Mouse (Mus musculus): Measurements from ENCODE around the gene A930033H14Rik.

Gene A930033H14Rik

GRCm38 (mm10) chr10:69190434-69191160 is 22.3 kb downstream of the A930033H14Rik start:
- no peak for DNase-seq

GRCm38 (mm10) chr10:69187773-69188443 is 25.0 kb downstream of the A930033H14Rik start:
- DNase-seq: no peak

GRCm38 (mm10) chr10:69185894-69186893 is 26.7 kb downstream of the A930033H14Rik start:
- DNase-seq: peak; percentile 86

GRCm38 (mm10) chr10:69185431-69185830 is 27.5 kb downstream of the A930033H14Rik start:
- DNase-seq: no peak

- no peak for DNase-seq
Measured at GRCm38 (mm10) chr10:69184903-69185302, 28.0 kb downstream of the A930033H14Rik start.

GRCm38 (mm10) chr10:69180997-69181396 is 31.9 kb downstream of the A930033H14Rik start:
- no peak for DNase-seq

- no peak for DNase-seq
Measured at GRCm38 (mm10) chr10:69179341-69179740, 33.6 kb downstream of the A930033H14Rik start.

- no peak for DNase-seq
Measured at GRCm38 (mm10) chr10:69176116-69176515, 36.8 kb downstream of the A930033H14Rik start.

GRCm38 (mm10) chr10:69172412-69172811 is 40.5 kb downstream of the A930033H14Rik start:
- DNase-seq: no peak

GRCm38 (mm10) chr10:69166514-69166913 is 46.4 kb downstream of the A930033H14Rik start:
- no peak for DNase-seq

- no peak for DNase-seq
Measured at GRCm38 (mm10) chr10:69165847-69166246, 47.1 kb downstream of the A930033H14Rik start.

- peak; percentile 60 for DNase-seq
Measured at GRCm38 (mm10) chr10:69165125-69165524, 47.8 kb downstream of the A930033H14Rik start.

- no peak for DNase-seq
Measured at GRCm38 (mm10) chr10:69163216-69163615, 49.7 kb downstream of the A930033H14Rik start.

- no peak for DNase-seq
Measured at GRCm38 (mm10) chr10:69162577-69162976, 50.3 kb downstream of the A930033H14Rik start.

- no peak for DNase-seq
Measured at GRCm38 (mm10) chr10:69161503-69161902, 51.4 kb downstream of the A930033H14Rik start.

GRCm38 (mm10) chr10:69160877-69161276 is 52.0 kb downstream of the A930033H14Rik start:
- DNase-seq: no peak

Measured in retina, postnatal 1 day (tissue).